11 mouse cellular contexts compared by ENCODE assay signal in the genomic region with DNA sequence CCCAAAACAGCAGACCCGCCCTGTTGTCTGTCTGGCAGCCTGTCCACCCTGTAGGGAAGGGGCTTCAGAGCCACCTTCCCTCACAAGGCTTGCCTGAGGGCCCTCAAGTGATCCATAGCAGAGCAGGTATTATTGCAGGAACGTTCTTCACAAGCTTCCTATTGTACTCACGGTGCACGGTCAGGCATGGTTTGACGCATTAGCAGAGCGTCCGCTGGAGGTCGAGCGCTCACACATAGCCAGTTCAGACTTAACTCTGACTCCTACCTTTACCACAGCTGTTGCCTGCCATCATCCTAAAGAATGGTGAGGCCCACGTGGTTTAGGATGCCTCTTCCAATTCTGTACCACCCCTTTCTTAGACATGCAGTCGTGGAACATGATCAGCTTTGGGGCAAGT.
"Had no signal": no experiment of that assay in that cellular context is flagged by ENCODE, and none has a peak within 500 bp of the region (broad histone marks: within the 10 kb centered on the region; RNA-seq: fewer than 3 reads in every experiment).

No protein-coding gene starts in this region.

- ATAC-seq: inflammation-experienced regulatory T-cells, adult 6 months; intestine, postnatal 0 days; liver, embryonic 12.5 days; midbrain, embryonic 13.5 days had no signal

- H3K27me3 ChIP-seq: liver, embryonic 12.5 days; lung, embryonic 15.5 days; midbrain, embryonic 13.5 days; neural tube, embryonic 12.5 days had no signal

- H3K4me1 ChIP-seq: liver, embryonic 12.5 days had no signal

- H3K9ac ChIP-seq: liver, embryonic 12.5 days; lung, embryonic 15.5 days; midbrain, embryonic 13.5 days; neural tube, embryonic 12.5 days had no signal

- H3K4me2 ChIP-seq: liver, embryonic 12.5 days; lung, embryonic 15.5 days; midbrain, embryonic 13.5 days; neural tube, embryonic 12.5 days had no signal

- H3K9me3 ChIP-seq: liver, embryonic 12.5 days; lung, embryonic 15.5 days; midbrain, embryonic 13.5 days; neural tube, embryonic 12.5 days had no signal

- H3K4me3 ChIP-seq: liver, embryonic 12.5 days; lung, embryonic 15.5 days; midbrain, embryonic 13.5 days; neural tube, embryonic 12.5 days had no signal

- DNase-seq: kidney, postnatal 14 days; layer of hippocampus, postnatal 36 days; thymus, adult 2 months; thymus, postnatal 25 days had no signal

- H3K36me3 ChIP-seq: liver, embryonic 12.5 days; lung, embryonic 15.5 days; midbrain, embryonic 13.5 days; neural tube, embryonic 12.5 days had no signal

- H3K27ac ChIP-seq: liver, embryonic 12.5 days; lung, embryonic 15.5 days; midbrain, embryonic 13.5 days; neural tube, embryonic 12.5 days; stomach, postnatal 0 days had no signal
